ENCODE assay signal across 16 mouse cellular contexts in the genomic region with DNA sequence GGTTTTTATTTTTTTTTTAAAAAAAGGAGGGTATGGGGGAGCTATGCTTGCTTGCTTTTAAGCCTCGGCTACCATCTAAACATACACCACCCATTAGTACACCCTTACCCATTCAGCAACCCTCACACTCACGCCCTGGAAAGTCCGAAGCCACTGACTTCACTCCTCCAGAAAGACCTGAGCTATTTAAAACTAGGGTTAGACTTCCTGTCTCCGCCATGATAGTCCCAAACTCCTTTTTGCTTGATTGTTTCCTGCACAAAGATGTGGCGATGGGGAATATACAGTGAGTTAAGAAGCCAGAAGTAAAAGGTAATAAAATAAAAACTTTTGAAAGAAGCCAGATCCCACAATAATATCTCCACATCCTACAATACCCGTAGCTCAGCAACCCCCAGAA.
"Had no signal": no experiment of that assay in that cellular context is flagged by ENCODE, and none has a peak within 500 bp of the region (broad histone marks: within the 10 kb centered on the region; RNA-seq: fewer than 3 reads in every experiment).

No protein-coding gene starts in this region.

- H3K36me3 ChIP-seq: neural tube, embryonic 13.5 days; neural tube, embryonic 15.5 days; stomach, embryonic 15.5 days had no signal

- H3K27me3 ChIP-seq: neural tube, embryonic 13.5 days; neural tube, embryonic 15.5 days; stomach, embryonic 15.5 days had no signal

- H3K4me2 ChIP-seq: neural tube, embryonic 13.5 days; neural tube, embryonic 15.5 days; stomach, embryonic 15.5 days had no signal

- DNase-seq: retina, postnatal 1 day; right cerebral cortex, adult 18-20 months; right cerebral cortex, postnatal 14 days; right cerebral cortex, postnatal 25 days; right cerebral cortex, postnatal 4 days; spleen, adult 18-20 months; thymus, adult 18-20 months; thymus, adult 2 months; thymus, postnatal 14 days; thymus, postnatal 25 days; thymus, postnatal 36 days; thymus, postnatal 4 days had no signal

- H3K9ac ChIP-seq: neural tube, embryonic 13.5 days; neural tube, embryonic 15.5 days; stomach, embryonic 15.5 days had no signal

- H3K4me3 ChIP-seq: neural tube, embryonic 13.5 days; neural tube, embryonic 15.5 days; stomach, embryonic 15.5 days had no signal

- H3K4me1 ChIP-seq: neural tube, embryonic 13.5 days; neural tube, embryonic 15.5 days; stomach, embryonic 15.5 days had no signal

- H3K27ac ChIP-seq: neural tube, embryonic 13.5 days; neural tube, embryonic 15.5 days; stomach, embryonic 15.5 days; stomach, postnatal 0 days had no signal

- H3K9me3 ChIP-seq: neural tube, embryonic 13.5 days; neural tube, embryonic 15.5 days; stomach, embryonic 15.5 days had no signal
